Mouse (Mus musculus): ENCODE results near the gene Sash1. TPM values are rescaled to one million over a fixed set of nuclear protein-coding genes. Genes with fewer than 3 reads are reported as not detected.

The Sash1 gene
- polyA plus RNA-seq, 1 experiment, result 19.9 TPM

DNA sequence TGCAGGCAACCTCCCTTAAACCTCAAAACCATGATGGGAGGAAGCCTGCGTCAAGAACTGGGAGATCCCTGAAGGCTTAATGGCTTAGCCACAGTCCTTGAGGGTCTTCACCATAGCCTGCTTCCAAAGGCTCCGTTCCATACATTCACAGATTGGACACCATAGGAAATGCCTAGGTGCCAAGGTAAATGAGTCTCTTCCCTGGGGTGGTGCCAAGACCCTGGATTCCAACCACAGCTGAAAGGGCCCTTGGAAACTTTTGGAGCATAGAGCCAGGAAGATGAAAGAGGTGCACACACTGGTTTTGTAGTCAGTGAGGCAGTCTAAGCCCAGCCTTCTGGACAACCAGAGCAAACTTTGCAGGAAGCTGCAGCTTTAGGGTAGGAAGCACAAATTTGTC, 193.3 kb downstream of the Sash1 start:
- 92% methylated on average over 2 of the region's 2 CpGs for WGBS
- Histone ChIP-seq H3K4me3 (ENCODE audit: low read depth, low read length) (no peak overlapping the region), H3K27ac (ENCODE audit: insufficient read depth, low read depth, low read length) (no peak overlapping the region), H3K27me3 (ENCODE audit: control insufficient read depth, insufficient read depth, low read length) (no peaks in the 10 kb centered on the region), H3K36me3 (ENCODE audit: control insufficient read depth, insufficient read depth, low read length) (no peaks in the 10 kb centered on the region), H3K4me1 (ENCODE audit: control insufficient read depth, insufficient read depth, insufficient read length, low read length) (no peaks in the 10 kb centered on the region)
- TF ChIP-seq CTCF (IDR thresholded peaks at IDR 0.05; ENCODE audit: extremely low read depth, insufficient read length, insufficient replicate concordance, low read depth, low read length), result no peak
- no peak for TF ChIP-seq POLR2A (IDR thresholded peaks at IDR 0.05; ENCODE audit: low read depth, low read length)

DNA sequence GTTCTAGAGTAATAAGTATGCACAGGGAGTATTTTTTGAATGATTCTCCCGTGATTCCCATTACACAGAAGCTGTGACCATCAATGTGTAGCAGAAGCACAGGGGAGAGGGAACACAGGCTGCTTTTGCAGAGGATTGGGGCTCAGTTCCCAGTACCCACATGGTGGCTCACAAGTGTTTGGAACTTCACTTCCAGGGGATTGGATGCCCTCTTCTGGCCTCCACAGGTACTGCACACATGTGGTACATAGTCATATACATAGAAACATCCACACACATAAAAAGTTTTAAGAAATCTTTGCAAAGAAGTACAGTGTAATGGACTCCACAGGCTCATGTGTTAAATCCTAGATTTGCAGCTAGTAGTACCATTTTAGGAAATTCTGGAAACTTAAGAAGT, 199.7 kb downstream of the Sash1 start:
- no peaks in the 10 kb centered on the region for H3K27me3 ChIP-seq (ENCODE audit: control insufficient read depth, insufficient read depth, low read length)
- TF ChIP-seq CTCF (IDR thresholded peaks at IDR 0.05; ENCODE audit: extremely low read depth, insufficient read length, insufficient replicate concordance, low read depth, low read length) (no peak), POLR2A (IDR thresholded peaks at IDR 0.05; ENCODE audit: low read depth, low read length) (no peak)
- no peak overlapping the region for H3K4me3 ChIP-seq (ENCODE audit: low read depth, low read length)
- 83% methylated on average over 1 of the region's 1 CpGs for WGBS
- H3K27ac ChIP-seq (ENCODE audit: insufficient read depth, low read depth, low read length), result no peak overlapping the region
- no peaks in the 10 kb centered on the region for H3K4me1 ChIP-seq (ENCODE audit: control insufficient read depth, insufficient read depth, insufficient read length, low read length)
- no peaks in the 10 kb centered on the region for H3K36me3 ChIP-seq (ENCODE audit: control insufficient read depth, insufficient read depth, low read length)

DNA sequence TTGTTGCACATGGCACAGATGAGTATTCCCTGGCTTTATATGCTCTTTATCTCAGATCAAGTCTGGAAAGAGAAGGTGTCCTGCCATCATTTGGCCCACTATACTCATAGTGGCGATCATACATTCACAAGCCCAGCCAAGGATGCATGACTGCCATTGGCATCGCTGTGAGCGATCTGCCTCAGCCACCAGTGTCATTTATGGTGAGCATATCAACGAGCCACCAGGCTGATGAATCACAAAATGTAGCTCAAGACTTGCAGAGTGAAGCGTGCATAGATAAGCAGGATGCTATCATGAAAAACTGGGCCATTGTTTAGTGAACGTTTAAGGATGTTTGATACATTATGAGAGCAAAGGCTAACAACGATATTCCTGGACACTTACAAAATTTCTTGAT, 200.6 kb downstream of the Sash1 start:
- 87% methylated on average over 7 of the region's 7 CpGs for WGBS

DNA sequence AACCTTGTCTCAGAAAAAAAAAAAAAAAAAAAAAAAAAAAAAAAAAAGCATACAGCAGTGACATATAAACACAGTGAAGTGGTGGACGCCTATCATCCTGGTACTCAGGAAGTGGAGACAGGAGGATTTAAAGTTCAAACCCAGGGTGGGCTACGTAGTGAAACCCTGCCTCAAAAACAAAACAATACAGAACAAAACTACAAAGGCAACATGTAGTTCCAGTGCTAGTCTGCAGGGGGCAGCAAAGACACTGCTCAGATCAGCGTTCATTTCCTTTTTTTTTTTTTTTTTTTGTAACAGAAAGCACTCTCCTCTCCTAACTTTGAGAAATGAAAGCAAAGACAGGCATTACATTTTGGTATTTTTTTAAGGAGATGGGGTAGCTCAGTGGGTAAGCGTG, 203.0 kb downstream of the Sash1 start:
- Histone ChIP-seq H3K27me3 (ENCODE audit: control insufficient read depth, insufficient read depth, low read length) (no peaks in the 10 kb centered on the region), H3K4me3 (ENCODE audit: low read depth, low read length) (no peak overlapping the region), H3K27ac (ENCODE audit: insufficient read depth, low read depth, low read length) (no peak overlapping the region), H3K36me3 (ENCODE audit: control insufficient read depth, insufficient read depth, low read length) (no peaks in the 10 kb centered on the region), H3K4me1 (ENCODE audit: control insufficient read depth, insufficient read depth, insufficient read length, low read length) (no peaks in the 10 kb centered on the region)
- TF ChIP-seq POLR2A (IDR thresholded peaks at IDR 0.05; ENCODE audit: low read depth, low read length) (no peak), CTCF (IDR thresholded peaks at IDR 0.05; ENCODE audit: extremely low read depth, insufficient read length, insufficient replicate concordance, low read depth, low read length) (no peak)
- WGBS, result 9% methylated on average over 4 of the region's 4 CpGs

More for the DNA sequence above, 200.6 kb downstream of the Sash1 start:
- TF ChIP-seq POLR2A (IDR thresholded peaks at IDR 0.05; ENCODE audit: low read depth, low read length) (no peak), CTCF (IDR thresholded peaks at IDR 0.05; ENCODE audit: extremely low read depth, insufficient read length, insufficient replicate concordance, low read depth, low read length) (no peak)
- Histone ChIP-seq H3K4me3 (ENCODE audit: low read depth, low read length) (no peak overlapping the region), H3K4me1 (ENCODE audit: control insufficient read depth, insufficient read depth, insufficient read length, low read length) (no peaks in the 10 kb centered on the region), H3K27ac (ENCODE audit: insufficient read depth, low read depth, low read length) (no peak overlapping the region), H3K36me3 (ENCODE audit: control insufficient read depth, insufficient read depth, low read length) (no peaks in the 10 kb centered on the region), H3K27me3 (ENCODE audit: control insufficient read depth, insufficient read depth, low read length) (no peaks in the 10 kb centered on the region)

DNA sequence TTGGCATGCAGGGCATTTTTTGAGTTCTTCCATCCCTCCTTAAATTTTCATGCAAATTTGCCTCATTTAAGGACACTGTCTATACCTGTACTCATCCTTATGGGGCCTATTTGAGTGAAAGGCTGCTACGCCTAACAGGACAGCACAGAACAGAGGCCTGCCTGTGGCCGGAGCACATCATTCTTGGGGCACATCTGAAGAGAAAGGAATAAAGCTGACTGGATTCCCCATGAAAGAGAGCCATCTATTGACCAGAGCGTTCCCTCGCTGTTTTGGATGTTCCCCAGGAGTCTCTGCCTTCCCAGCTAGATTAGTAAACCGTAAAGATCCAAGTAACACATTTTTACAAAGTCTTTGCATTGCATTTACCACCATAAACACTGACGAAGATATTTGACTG, 203.5 kb downstream of the Sash1 start:
- H3K27me3 ChIP-seq (ENCODE audit: control insufficient read depth, insufficient read depth, low read length), result no peaks in the 10 kb centered on the region
- H3K4me1 ChIP-seq (ENCODE audit: control insufficient read depth, insufficient read depth, insufficient read length, low read length), result no peaks in the 10 kb centered on the region
- WGBS, result 72% methylated on average over 6 of the region's 6 CpGs
- no peaks in the 10 kb centered on the region for H3K36me3 ChIP-seq (ENCODE audit: control insufficient read depth, insufficient read depth, low read length)
- H3K27ac ChIP-seq (ENCODE audit: insufficient read depth, low read depth, low read length), result no peak overlapping the region
- H3K4me3 ChIP-seq (ENCODE audit: low read depth, low read length), result no peak overlapping the region
- no peak for TF ChIP-seq CTCF (IDR thresholded peaks at IDR 0.05; ENCODE audit: extremely low read depth, insufficient read length, insufficient replicate concordance, low read depth, low read length)
- no peak for TF ChIP-seq POLR2A (IDR thresholded peaks at IDR 0.05; ENCODE audit: low read depth, low read length)

DNA sequence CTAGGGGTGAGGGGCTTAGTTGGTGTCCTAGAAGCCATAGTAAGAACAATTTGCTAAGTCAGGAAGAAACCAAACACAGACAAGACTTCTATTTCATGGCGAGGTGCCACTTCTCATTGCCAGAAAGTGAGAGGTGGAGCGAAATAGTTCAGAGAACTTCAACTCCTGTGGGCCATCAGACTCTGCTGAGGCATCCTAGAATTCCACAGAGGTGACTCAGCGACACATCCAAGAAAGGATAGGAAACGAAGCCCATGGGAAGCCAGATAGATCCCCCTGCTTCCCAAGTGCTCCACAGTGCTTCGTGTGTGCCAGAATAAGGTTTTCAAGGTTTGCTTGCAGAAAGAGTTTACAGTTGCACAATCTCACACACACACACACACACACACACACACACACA, 209.1 kb downstream of the Sash1 start:
- no peaks in the 10 kb centered on the region for H3K27me3 ChIP-seq (ENCODE audit: control insufficient read depth, insufficient read depth, low read length)
- H3K4me3 ChIP-seq (ENCODE audit: low read depth, low read length), result no peak overlapping the region
- no peak for TF ChIP-seq CTCF (IDR thresholded peaks at IDR 0.05; ENCODE audit: extremely low read depth, insufficient read length, insufficient replicate concordance, low read depth, low read length)
- no peak for TF ChIP-seq POLR2A (IDR thresholded peaks at IDR 0.05; ENCODE audit: low read depth, low read length)
- no peaks in the 10 kb centered on the region for H3K4me1 ChIP-seq (ENCODE audit: control insufficient read depth, insufficient read depth, insufficient read length, low read length)
- H3K36me3 ChIP-seq (ENCODE audit: control insufficient read depth, insufficient read depth, low read length), result no peaks in the 10 kb centered on the region
- WGBS, result 64% methylated on average over 5 of the region's 5 CpGs
- H3K27ac ChIP-seq (ENCODE audit: insufficient read depth, low read depth, low read length), result no peak overlapping the region

Measured in small intestine, adult 2 months (tissue).